Mouse (Mus musculus): ENCODE results near the gene Gsto2.

GRCm38 (mm10) chr19:47882882-47883254, 17.5 kb downstream of the Gsto2 start:
- TF ChIP-seq EP300 (IDR thresholded peaks at IDR 0.05; ENCODE audit: low read depth): no peak
- TF ChIP-seq CTCF (IDR thresholded peaks at IDR 0.05; ENCODE audit: low read depth): no peak

Measured in liver, postnatal 0 days (tissue).